Mouse (Mus musculus) cortical plate, adult 2 months (tissue): Measurements from ENCODE around the gene Plxna4.

Experiments used
- CTCF ChIP-seq: fragments of 200-500 bp; IDR thresholded peaks from 2 replicates; pipeline ENCODE4 v1.5.1; 2011; ENCODE audit warnings: mild to moderate bottlenecking, control low read depth, low read length; ENCODE audit not compliant: insufficient read depth; ENCODE audit errors: extremely low read depth
- POLR2A ChIP-seq: fragments of 200-500 bp; IDR thresholded peaks from 2 replicates; pipeline ENCODE4 v1.6.1; 2011; ENCODE audit warnings: mild to moderate bottlenecking, low read length, control low read depth; ENCODE audit not compliant: insufficient read depth; ENCODE audit errors: extremely low read depth

DNA sequence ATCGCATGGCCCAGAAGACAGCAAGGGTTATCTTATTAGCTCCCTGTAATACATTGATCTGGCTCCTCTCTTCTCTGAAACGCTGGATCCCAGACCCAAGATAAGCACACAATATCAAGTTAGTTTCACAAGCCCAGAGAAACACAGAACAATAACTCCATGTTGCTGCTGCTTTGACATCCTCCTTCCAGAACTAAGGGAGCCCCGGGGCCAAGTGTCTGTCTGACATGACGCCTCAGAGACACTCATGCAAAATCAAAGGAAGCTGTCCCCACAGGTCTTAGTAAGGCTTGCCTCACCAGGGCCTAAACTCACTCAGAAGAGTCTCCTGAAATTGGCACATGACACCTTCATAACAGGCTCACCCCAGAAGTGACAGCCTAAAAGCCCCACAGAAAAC lies 1.6 kb upstream of the Plxna4 start:
- TF ChIP-seq POLR2A, result no peak
- TF ChIP-seq CTCF, result no peak
